Mouse (Mus musculus) natural killer cell, adult 2 months (primary cell): ENCODE data around the gene Hmg20a.
A peak's percentile ranks its signal among the peaks of the same experiment; 100 is the strongest.

Source experiments
- DNase-seq, 2 experiments: peaks; one replicate each; pipeline ENCODE4 v3.0.0; 2022; ENCODE audit warnings: low spot score in 2 of 2

The Hmg20a gene

GRCm38 (mm10) chr9:56497181-56497864 is 78.9 kb downstream of the Hmg20a start:
- peak in 1 of 2 experiments; percentile 31 for DNase-seq

- no peak for DNase-seq
Observed at GRCm38 (mm10) chr9:56499324-56500067, 81.1 kb downstream of the Hmg20a start.

- DNase-seq = no peak
Observed at GRCm38 (mm10) chr9:56500893-56501590, 82.6 kb downstream of the Hmg20a start.

- no peak for DNase-seq
Observed at GRCm38 (mm10) chr9:56501721-56502542, 83.5 kb downstream of the Hmg20a start.

DNA sequence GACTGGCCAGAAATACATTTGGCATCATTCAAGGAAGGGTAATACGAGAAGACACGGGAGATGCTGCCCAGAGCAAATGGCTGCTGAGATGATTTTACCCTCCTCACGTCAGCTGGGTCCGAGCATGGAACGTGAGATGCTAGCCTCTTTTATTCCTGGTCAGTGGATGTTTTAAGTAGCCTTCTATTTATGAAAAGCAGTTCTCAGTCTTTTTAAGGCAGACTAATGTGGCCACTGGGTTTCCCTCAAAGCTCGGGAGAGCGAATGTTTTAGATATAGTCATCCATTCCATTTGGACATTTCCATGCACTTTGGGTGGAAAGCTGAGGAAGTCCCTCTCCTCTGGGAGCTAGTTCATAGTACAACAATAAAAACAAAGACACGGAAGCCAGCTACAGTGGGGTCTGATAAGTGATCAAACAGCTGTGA is 84.1 kb downstream of the Hmg20a start:
- DNase-seq = no peak

GRCm38 (mm10) chr9:56503621-56504500 is 85.5 kb downstream of the Hmg20a start:
- DNase-seq = no peak

DNA sequence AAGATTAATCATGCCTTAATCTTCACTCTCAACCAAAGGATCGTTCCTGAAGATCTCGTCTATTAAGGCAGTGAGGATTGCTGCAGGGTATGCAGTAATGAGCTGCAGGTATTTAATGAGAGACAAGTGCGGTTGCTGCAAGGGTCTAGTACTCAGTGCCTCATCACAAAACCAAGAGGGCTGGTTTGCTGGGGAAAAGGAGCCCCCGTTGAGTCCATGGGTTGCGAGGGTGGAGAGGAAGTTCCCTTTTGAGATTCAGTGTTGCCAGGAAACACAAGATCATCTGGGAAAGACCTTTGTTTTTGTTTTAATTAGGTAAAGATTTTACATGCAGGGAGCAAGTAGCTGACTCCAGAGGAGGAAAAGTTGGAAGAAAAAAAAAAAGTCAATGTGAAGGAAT is 86.1 kb downstream of the Hmg20a start:
- DNase-seq = no peak

GRCm38 (mm10) chr9:56505083-56505792 is 86.8 kb downstream of the Hmg20a start:
- DNase-seq = no peak

GRCm38 (mm10) chr9:56505793-56506755 is 87.7 kb downstream of the Hmg20a start:
- DNase-seq = peak; percentile 81 to 86

DNA sequence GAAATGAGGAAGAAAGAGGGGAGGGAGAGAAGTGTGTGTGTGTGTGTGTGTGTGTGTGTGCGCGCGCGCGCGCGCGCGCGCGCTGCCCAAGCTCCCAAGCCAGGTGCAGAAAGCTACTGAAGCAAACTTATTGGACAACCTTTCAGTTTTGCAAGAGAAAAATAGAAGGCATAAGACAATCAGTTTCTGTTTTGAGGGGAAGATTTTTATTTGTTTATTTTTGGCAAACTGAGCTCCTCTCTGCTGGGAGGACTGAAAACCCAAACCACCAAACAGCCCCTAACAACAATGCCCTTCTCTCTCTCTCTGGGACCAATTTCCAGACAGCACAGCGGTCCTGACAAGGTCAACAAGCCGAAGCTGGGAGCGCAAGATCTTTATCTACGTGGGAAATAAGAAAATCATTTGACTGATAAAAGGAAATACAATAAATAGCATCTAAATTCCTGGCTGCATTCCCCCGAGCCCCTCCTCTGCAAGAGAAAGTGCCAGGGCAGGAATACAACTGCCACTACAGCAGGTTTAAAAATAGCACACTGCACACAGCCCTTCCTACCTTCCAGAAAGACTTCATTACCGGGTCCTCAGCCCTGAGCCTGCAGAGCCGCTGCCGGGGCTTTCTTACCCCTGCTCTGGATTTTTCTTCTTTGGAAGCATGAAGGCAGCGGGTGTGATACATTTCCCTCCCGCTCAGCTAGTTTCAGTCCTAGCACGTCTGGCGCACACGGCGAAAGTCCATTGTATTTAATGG is 88.7 kb downstream of the Hmg20a start:
- DNase-seq = no peak

DNA sequence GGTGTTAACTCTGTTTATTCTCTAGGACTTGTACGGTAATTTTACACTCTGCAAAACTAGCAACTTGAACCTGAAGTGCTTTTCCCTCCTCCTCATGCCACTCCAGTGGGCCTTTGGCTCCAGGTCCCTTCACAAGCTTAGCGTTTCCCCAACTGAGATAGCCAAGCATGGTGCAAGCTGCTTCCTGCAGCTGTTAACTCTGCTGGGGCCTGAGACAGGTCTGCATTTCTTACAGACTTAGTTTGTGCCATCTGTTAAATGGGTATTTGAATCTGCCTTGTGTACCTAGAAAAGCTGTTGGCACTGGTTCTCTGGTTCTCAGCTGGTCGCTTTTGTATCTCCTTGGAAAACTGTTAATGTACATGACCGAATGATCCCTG is 89.3 kb downstream of the Hmg20a start:
- no peak for DNase-seq

DNA sequence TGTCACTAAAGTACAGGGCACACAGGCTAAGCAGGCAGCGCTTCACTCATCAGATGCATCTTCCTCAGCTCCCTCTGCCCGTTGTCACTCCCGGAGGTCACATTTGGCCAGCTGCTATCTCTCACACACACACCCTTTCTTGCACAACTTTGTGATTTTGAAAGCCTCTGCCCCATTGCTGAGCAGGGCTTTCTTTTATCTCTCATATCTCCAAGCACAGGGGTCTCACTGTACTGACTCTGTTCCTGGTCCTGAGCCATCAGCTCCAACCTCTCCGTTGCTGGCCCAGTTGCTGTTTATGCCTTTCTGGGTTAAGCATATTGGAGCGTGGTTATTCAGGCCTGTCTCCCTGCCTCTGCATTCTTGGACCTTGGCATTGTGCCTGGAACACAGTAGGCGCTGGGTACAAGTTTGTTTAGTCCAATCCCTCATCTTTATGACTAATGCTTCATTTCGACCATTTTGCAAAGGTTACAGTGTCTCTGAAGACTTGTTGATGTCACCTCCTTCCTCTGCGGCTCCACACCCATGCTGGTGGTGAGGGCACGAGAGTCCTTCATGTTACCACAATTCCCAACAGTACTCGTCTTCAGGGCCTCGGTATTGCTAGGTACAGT is 90.5 kb downstream of the Hmg20a start:
- DNase-seq = peak; percentile 51 to 67

- DNase-seq = no peak
Observed at GRCm38 (mm10) chr9:56510281-56510680, 91.9 kb downstream of the Hmg20a start.

DNA sequence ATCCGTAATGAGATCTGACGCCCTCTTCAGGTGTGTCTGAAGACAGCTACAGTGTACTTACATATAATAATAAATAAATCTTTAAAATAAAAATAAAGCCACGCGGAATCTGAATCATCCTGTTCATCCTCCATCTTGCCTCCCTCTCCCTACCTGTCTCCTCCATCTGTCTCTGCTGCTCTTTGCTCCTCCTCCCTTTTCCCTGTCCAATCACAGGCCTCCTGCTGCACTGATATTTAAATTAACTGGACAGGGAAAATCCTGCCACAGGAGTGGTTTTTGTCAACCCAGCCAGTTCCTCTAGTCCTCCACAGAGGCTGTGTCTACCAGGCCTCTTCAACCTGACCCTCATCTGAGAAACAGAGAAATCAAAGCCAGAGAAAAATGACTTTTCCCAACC is 94.1 kb downstream of the Hmg20a start:
- DNase-seq = no peak

- no peak for DNase-seq
Observed at GRCm38 (mm10) chr9:56515110-56515509, 96.7 kb downstream of the Hmg20a start.

DNA sequence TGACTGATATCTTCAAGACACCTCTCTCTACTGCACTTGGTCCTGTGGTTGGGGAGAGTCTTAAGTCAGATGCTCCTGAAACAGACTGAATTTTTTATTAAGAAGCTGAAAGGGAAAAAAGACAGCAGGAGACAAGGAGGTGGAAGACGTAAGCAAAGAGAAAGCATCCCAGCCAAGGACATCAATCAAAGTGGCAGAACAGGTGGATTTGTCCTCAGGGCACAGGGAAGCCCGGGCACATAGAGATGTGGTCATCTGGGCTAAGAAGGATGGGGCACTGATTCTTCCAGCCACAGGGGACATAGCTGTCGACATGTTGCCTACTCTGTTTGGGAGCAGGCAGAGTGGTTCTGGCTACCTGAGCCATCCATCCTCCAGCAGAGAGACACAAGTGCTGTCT is 97.8 kb downstream of the Hmg20a start:
- DNase-seq = no peak

DNA sequence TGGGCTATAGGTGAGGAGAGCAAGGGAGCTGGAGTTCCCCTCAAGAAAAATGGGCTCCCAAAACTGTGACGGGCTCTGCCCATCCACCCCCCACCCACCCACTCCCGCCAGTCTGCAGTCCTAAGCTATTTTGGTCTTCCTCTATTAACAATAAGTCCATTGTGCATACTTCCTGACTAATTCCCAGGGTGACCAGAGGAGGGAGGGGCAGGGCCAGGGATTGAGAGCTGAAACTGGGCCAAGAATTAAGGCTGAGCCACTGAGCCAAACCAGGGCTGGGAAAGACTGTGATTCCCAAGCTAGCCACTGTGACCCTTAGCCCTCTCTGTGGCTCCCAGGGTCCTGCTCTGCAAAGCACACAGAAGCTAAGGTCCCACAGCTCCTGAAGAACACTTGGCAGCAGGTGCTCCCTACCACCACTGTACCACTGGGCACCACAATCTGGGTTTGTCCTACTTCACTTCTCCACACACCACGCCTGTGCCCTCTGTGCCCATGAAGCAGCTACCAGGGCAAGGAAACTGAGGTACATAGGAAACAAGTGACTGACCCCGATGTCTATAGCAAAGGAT is 98.4 kb downstream of the Hmg20a start:
- no peak for DNase-seq

- no peak for DNase-seq
Observed at GRCm38 (mm10) chr9:56522281-56522680, 103.9 kb downstream of the Hmg20a start.
